Mouse (Mus musculus): ENCODE measurements around the gene Slc25a44. TPM values are rescaled to one million over a fixed set of nuclear protein-coding genes. Genes with fewer than 3 reads are reported as not detected.
"Not testable (repeated sequence)": the region's sequence is repeated elsewhere in the genome, so short reads cannot be mapped to it uniquely, and the experiment has no call there.

Slc25a44 gene
- polyA plus RNA-seq, 1 experiment: 13.5 TPM

DNA sequence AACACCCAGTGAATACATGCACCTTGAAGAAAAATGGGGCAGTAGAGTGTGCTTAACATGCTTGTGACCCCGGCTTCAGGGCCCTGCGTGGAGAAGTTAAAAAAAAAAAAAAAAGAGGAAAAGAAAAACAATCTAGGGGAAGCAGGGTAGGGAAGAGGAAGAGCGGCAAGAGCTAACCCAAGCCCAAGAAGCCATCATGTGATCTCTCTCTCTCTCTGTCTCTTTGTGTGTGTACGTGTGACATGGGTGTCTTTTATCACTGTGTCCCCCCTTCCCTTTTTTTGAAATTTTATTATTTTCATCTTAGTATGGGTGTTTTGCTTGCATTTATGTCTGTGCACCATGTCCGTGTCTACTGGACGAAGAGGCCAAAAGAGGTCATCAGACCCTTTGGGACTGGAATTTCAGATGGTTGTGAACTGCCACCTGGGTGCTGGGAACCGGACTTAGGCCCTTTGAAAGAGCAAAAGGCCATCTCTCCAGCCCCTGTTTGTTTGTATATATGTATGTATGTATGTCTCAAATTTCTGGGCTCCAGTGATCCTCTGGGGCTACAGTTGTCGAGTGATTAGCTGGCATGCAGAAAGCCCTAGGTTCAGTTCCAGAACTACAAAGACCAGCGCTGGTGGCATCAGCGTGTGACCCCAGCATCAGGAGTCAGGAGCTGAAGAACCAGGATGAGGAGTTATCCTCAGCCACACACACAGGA, 21.3 kb downstream of the Slc25a44 start:
- TF ChIP-seq EP300 (IDR thresholded peaks at IDR 0.05; ENCODE audit: insufficient read depth, low read depth, low read length) (no peak), CTCF (IDR thresholded peaks at IDR 0.05; ENCODE audit: low read depth, low read length) (no peak), POLR2A (IDR thresholded peaks at IDR 0.05; ENCODE audit: insufficient read depth, low read length) (no peak)
- no peak overlapping the region for H3K4me3 ChIP-seq (ENCODE audit: low read depth, low read length)
- peaks cover 4% of the 10 kb centered on the region; the same call in 1 of the 2 replicates for H3K36me3 ChIP-seq (ENCODE audit: control insufficient read depth, insufficient read depth, low read length, poor library complexity, severe bottlenecking)
- no peaks in the 10 kb centered on the region for H3K27me3 ChIP-seq (ENCODE audit: control insufficient read depth, insufficient read depth, low read length, poor library complexity, severe bottlenecking)
- H3K9ac ChIP-seq (ENCODE audit: low read depth, poor library complexity, severe bottlenecking): no peak overlapping the region
- no peaks in the 10 kb centered on the region for H3K9me3 ChIP-seq (replicated peaks; ENCODE audit: control insufficient read depth, insufficient read depth, low read length, poor library complexity, severe bottlenecking)
- peaks cover 1% of the 10 kb centered on the region for H3K4me1 ChIP-seq (ENCODE audit: control insufficient read depth, insufficient read depth, low read length)
- no peak overlapping the region for H3K27ac ChIP-seq (ENCODE audit: insufficient read depth, low read length)

DNA sequence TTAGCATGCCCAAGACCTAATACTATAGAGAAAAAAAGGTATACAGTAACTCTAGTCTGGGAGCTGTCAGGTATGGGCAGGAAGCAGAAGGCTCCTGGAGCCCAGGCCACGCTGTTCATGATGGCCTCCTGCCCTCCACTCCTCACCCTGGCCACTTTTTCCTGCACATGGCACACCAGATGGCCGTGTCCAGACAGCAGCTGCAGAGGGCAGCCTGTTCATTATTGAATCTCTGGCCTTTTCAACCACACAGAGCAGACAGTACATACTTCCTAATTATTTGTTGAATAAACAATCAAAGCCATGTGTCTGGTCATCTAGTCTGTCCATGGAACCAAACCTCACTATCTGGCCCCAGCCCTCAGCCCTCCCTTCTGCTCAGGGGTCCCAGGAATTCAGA, 26.3 kb downstream of the Slc25a44 start:
- H3K9me3 ChIP-seq (replicated peaks; ENCODE audit: control insufficient read depth, insufficient read depth, low read length, poor library complexity, severe bottlenecking): no peaks in the 10 kb centered on the region
- H3K4me1 ChIP-seq (ENCODE audit: control insufficient read depth, insufficient read depth, low read length): no peaks in the 10 kb centered on the region
- no peak overlapping the region for H3K4me3 ChIP-seq (ENCODE audit: low read depth, low read length)
- H3K9ac ChIP-seq (ENCODE audit: low read depth, poor library complexity, severe bottlenecking): no peak overlapping the region
- TF ChIP-seq POLR2A (IDR thresholded peaks at IDR 0.05; ENCODE audit: insufficient read depth, low read length) (no peak), EP300 (IDR thresholded peaks at IDR 0.05; ENCODE audit: insufficient read depth, low read depth, low read length) (no peak), CTCF (IDR thresholded peaks at IDR 0.05; ENCODE audit: low read depth, low read length) (no peak)
- H3K36me3 ChIP-seq (ENCODE audit: control insufficient read depth, insufficient read depth, low read length, poor library complexity, severe bottlenecking): 0 out of 2 replicates have a peak, but pooled peaks cover under 1% of the 10 kb centered on the region
- no peak overlapping the region for H3K27ac ChIP-seq (ENCODE audit: insufficient read depth, low read length)
- no peaks in the 10 kb centered on the region for H3K27me3 ChIP-seq (ENCODE audit: control insufficient read depth, insufficient read depth, low read length, poor library complexity, severe bottlenecking)

DNA sequence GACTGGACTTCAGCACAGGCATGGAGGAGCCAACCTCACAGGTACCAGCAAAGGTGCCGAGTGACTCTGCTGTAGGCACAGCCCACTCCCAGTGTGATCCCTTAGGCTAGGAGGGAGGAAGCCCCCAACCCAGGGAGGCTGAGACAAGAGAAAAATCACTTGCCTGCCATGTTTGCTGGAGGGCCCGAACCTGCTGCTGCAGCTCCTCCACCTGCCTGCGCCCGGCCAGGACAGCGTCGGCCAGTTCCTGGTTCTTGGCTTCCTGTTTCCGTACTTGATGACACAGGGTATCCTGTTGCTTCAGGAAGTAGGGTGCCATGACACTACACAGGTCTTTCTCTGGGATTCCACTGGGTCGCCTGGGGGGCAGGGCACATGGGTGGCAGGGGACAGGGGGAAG, 29.2 kb downstream of the Slc25a44 start:
- Histone ChIP-seq H3K4me3 (ENCODE audit: low read depth, low read length) (no peak overlapping the region), H3K27me3 (ENCODE audit: control insufficient read depth, insufficient read depth, low read length, poor library complexity, severe bottlenecking) (no peaks in the 10 kb centered on the region), H3K27ac (ENCODE audit: insufficient read depth, low read length) (no peak overlapping the region), H3K9me3 (replicated peaks; ENCODE audit: control insufficient read depth, insufficient read depth, low read length, poor library complexity, severe bottlenecking) (peaks cover 11% of the 10 kb centered on the region), H3K36me3 (ENCODE audit: control insufficient read depth, insufficient read depth, low read length, poor library complexity, severe bottlenecking) (no peaks in the 10 kb centered on the region), H3K4me1 (ENCODE audit: control insufficient read depth, insufficient read depth, low read length) (no peaks in the 10 kb centered on the region), H3K9ac (ENCODE audit: low read depth, poor library complexity, severe bottlenecking) (no peak overlapping the region)
- TF ChIP-seq POLR2A (IDR thresholded peaks at IDR 0.05; ENCODE audit: insufficient read depth, low read length): no peak
- no peak for TF ChIP-seq CTCF (IDR thresholded peaks at IDR 0.05; ENCODE audit: low read depth, low read length)
- no peak for TF ChIP-seq EP300 (IDR thresholded peaks at IDR 0.05; ENCODE audit: insufficient read depth, low read depth, low read length)

DNA sequence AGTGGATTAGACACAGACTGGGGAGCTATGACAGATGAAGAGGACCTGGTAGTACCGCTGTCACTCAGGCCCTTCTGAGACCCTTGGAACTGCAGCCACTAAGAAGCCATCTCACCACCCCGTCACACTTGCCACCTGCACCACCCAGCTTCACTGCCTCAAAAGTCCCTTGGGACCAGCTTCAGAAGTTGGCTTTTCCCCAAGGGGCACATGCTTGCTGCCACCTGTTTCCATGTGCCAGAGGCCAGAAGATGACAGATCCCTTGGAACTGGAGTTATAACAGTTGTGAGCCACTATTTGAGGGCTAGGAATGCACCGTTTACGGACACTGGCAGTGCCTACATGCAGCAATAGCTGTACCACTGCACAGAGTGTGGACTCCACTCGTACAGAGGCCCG, 29.7 kb downstream of the Slc25a44 start:
- H3K36me3 ChIP-seq (ENCODE audit: control insufficient read depth, insufficient read depth, low read length, poor library complexity, severe bottlenecking): no peaks in the 10 kb centered on the region
- TF ChIP-seq EP300 (IDR thresholded peaks at IDR 0.05; ENCODE audit: insufficient read depth, low read depth, low read length): no peak
- TF ChIP-seq POLR2A (IDR thresholded peaks at IDR 0.05; ENCODE audit: insufficient read depth, low read length): no peak
- TF ChIP-seq CTCF (IDR thresholded peaks at IDR 0.05; ENCODE audit: low read depth, low read length): no peak

DNA sequence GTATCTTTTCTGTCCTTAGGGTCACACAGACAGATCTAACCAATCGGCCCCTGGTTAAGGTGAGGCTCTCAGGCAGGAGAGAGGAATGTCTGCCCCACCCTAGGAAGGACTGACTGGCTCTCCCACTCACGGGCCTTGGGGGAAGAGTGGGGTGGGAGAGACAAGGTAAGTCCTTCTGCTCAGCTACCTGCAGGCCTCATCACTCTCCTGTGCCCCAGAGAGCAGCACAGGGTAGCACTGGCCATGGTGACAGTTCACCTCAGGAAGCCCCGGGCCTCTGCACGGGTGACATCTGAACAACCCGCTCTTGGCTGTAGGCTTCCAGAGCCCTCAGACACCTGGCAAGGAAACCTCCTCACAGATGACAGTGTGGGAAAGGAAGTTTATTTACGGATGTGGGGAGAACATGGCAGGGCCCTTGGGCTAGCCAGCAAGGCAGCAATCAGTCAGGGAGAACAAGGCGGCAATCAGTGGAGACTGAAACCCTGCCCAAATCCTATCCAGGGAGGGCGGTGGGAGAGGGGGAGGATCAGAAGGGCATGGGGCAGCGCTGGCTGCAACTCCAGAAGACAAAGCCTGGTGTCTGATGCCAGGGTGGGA, 31.1 kb downstream of the Slc25a44 start:
- no peaks in the 10 kb centered on the region for H3K36me3 ChIP-seq (ENCODE audit: control insufficient read depth, insufficient read depth, low read length, poor library complexity, severe bottlenecking)
- peaks cover 23% of the 10 kb centered on the region for H3K9me3 ChIP-seq (replicated peaks; ENCODE audit: control insufficient read depth, insufficient read depth, low read length, poor library complexity, severe bottlenecking)
- H3K4me3 ChIP-seq (ENCODE audit: low read depth, low read length): no peak overlapping the region; the same call in 1 of the 2 replicates

More for the DNA sequence above, 29.7 kb downstream of the Slc25a44 start:
- Histone ChIP-seq H3K27ac (ENCODE audit: insufficient read depth, low read length) (no peak overlapping the region), H3K27me3 (ENCODE audit: control insufficient read depth, insufficient read depth, low read length, poor library complexity, severe bottlenecking) (no peaks in the 10 kb centered on the region), H3K4me3 (ENCODE audit: low read depth, low read length) (no peak overlapping the region), H3K4me1 (ENCODE audit: control insufficient read depth, insufficient read depth, low read length) (no peaks in the 10 kb centered on the region), H3K9me3 (replicated peaks; ENCODE audit: control insufficient read depth, insufficient read depth, low read length, poor library complexity, severe bottlenecking) (peaks cover 15% of the 10 kb centered on the region), H3K9ac (ENCODE audit: low read depth, poor library complexity, severe bottlenecking) (no peak overlapping the region)

DNA sequence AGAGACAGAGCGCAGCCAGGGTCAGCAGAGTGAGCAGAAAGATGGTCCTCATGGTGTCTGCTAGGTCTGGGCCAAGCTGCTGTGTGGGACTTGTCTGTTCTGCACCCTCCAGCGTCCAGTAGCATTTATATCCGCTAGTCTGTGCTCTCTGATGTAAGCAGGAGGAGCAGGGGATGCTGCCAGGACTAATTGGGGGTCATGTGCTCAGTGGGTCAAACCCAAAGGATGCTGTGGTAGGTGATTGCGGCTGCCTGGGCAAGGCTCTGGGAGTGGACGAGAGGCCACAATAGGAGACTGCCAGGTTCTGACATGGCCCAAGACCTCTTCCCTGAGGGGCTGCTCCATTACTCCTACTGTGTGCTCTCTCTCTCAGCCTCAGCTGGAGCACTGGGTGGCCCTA, 40.6 kb downstream of the Slc25a44 start, which contains the start of gene Bglap:
Gene Bglap, minus strand, starts transcription at position 101 of the 400 bp plus-strand sequence.
- Histone ChIP-seq H3K9ac (ENCODE audit: low read depth, poor library complexity, severe bottlenecking) (no peak within 1 kb of the TSS), H3K4me3 (ENCODE audit: low read depth, low read length) (no peak within 1 kb of the TSS), H3K27me3 (ENCODE audit: control insufficient read depth, insufficient read depth, low read length, poor library complexity, severe bottlenecking) (no peaks in the 10 kb centered on the region), H3K36me3 (ENCODE audit: control insufficient read depth, insufficient read depth, low read length, poor library complexity, severe bottlenecking) (no peaks in the 10 kb centered on the region), H3K4me1 (ENCODE audit: control insufficient read depth, insufficient read depth, low read length) (no peaks in the 10 kb centered on the region), H3K27ac (ENCODE audit: insufficient read depth, low read length) (no peak within 1 kb of the TSS), H3K9me3 (replicated peaks; ENCODE audit: control insufficient read depth, insufficient read depth, low read length, poor library complexity, severe bottlenecking) (no peaks in the 10 kb centered on the region)
- TF ChIP-seq CTCF (IDR thresholded peaks at IDR 0.05; ENCODE audit: low read depth, low read length): no peak
- TF ChIP-seq POLR2A (IDR thresholded peaks at IDR 0.05; ENCODE audit: insufficient read depth, low read length): no peak
- TF ChIP-seq EP300 (IDR thresholded peaks at IDR 0.05; ENCODE audit: insufficient read depth, low read depth, low read length): no peak

More for the DNA sequence above, 31.1 kb downstream of the Slc25a44 start:
- Histone ChIP-seq H3K27ac (ENCODE audit: insufficient read depth, low read length) (no peak overlapping the region), H3K27me3 (ENCODE audit: control insufficient read depth, insufficient read depth, low read length, poor library complexity, severe bottlenecking) (no peaks in the 10 kb centered on the region), H3K4me1 (ENCODE audit: control insufficient read depth, insufficient read depth, low read length) (no peaks in the 10 kb centered on the region), H3K9ac (ENCODE audit: low read depth, poor library complexity, severe bottlenecking) (no peak overlapping the region)
- TF ChIP-seq EP300 (IDR thresholded peaks at IDR 0.05; ENCODE audit: insufficient read depth, low read depth, low read length) (no peak), POLR2A (IDR thresholded peaks at IDR 0.05; ENCODE audit: insufficient read depth, low read length) (no peak), CTCF (IDR thresholded peaks at IDR 0.05; ENCODE audit: low read depth, low read length) (no peak)

DNA sequence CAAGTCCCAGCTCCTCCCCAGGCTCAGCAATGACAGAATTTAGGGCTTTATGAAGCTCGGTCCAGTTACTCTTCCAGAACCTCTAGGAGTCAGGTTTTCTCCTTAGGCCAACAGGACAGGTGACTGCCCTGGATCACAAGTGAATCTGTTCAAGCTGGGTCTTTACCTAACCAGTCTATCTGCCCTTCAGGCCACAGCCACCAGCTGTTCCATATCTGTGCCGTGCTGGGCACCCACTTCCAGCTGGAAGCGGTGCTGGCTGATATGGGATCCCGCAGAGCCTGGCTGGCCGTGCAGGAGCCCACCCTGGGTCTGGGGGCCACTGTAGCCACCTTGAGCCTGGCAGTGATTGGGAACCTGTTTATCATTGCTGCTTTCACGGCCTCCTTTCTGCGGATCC, 42.6 kb downstream of the Slc25a44 start:
- H3K9ac ChIP-seq (ENCODE audit: low read depth, poor library complexity, severe bottlenecking); H3K9me3 ChIP-seq (replicated peaks; ENCODE audit: control insufficient read depth, insufficient read depth, low read length, poor library complexity, severe bottlenecking); H3K27me3 ChIP-seq (ENCODE audit: control insufficient read depth, insufficient read depth, low read length, poor library complexity, severe bottlenecking); H3K27ac ChIP-seq (ENCODE audit: insufficient read depth, low read length); H3K36me3 ChIP-seq (ENCODE audit: control insufficient read depth, insufficient read depth, low read length, poor library complexity, severe bottlenecking); H3K4me3 ChIP-seq (ENCODE audit: low read depth, low read length); H3K4me1 ChIP-seq (ENCODE audit: control insufficient read depth, insufficient read depth, low read length): not testable (repeated sequence)

DNA sequence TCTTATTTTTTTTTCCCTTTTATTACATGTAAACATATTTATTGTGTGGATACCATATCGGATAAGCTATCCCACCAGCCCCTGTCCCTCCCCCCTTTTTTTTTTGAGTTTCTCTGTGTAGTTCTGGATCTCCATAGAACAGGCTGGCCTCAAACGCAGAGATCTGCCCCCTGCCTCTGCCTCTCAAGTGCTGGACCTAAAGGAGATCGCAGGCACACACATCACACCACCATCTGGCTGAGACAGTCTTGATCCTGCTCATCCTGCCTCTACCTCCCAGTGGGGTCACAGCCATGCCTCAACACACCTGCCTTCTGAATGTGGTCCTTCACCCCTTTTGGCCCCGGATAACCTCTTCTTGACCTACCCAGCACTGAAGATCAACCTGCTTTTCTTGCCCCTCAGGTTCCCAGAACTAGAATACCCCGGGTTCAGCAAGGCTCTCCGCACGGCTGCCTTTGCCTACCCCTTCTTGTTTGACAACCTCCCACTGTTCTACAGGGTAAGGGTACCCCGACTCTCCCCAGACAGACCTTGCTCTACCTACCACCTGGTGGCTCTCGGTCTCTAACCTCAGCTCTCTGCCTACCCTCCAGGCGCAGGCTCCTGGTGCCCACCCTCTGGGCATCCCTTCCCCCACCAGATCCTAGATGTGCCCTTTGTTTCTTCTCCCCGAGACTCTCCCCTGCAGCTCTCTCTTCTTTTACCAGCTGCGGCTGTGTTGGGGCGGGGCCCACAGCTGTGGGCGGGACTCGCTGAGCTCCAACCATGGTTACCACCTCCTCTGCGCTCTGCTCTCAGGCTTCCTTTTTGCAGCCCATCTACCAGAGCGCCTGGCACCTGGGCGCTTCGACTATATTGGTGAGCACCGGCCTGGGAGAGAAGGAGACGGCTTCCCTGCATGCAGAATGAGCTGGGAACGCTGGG, 43.3 kb downstream of the Slc25a44 start:
- not testable (repeated sequence) for H3K4me1 ChIP-seq (ENCODE audit: control insufficient read depth, insufficient read depth, low read length); H3K9me3 ChIP-seq (replicated peaks; ENCODE audit: control insufficient read depth, insufficient read depth, low read length, poor library complexity, severe bottlenecking); H3K36me3 ChIP-seq (ENCODE audit: control insufficient read depth, insufficient read depth, low read length, poor library complexity, severe bottlenecking); H3K9ac ChIP-seq (ENCODE audit: low read depth, poor library complexity, severe bottlenecking); H3K27ac ChIP-seq (ENCODE audit: insufficient read depth, low read length); H3K27me3 ChIP-seq (ENCODE audit: control insufficient read depth, insufficient read depth, low read length, poor library complexity, severe bottlenecking)
- H3K4me3 ChIP-seq (ENCODE audit: low read depth, low read length): 0 out of 2 replicates have a peak overlapping the region, but pooled peaks have one; percentile 43

Measured in ES-Bruce4 (cell line).